Mouse (Mus musculus): ENCODE data around the gene Arhgef18.

Arhgef18 gene

GRCm38 (mm10) chr8:3451992-3452391 is 59.2 kb downstream of the Arhgef18 start:
- no peak for DNase-seq (ENCODE audit: low read depth, low spot score)

- no peak for DNase-seq (ENCODE audit: low read depth, low spot score)
Measured at GRCm38 (mm10) chr8:3463248-3463647, 70.4 kb downstream of the Arhgef18 start.

- peak; percentile 67 for DNase-seq (ENCODE audit: low read depth, low spot score)
Measured at GRCm38 (mm10) chr8:3464309-3464708, 71.5 kb downstream of the Arhgef18 start.

- peak; percentile 88 for DNase-seq (ENCODE audit: low read depth, low spot score)
Measured at GRCm38 (mm10) chr8:3467006-3467885, 74.4 kb downstream of the Arhgef18 start, which contains the start of gene Pex11g. Pex11g (minus strand) TSS chr8:3467680.

GRCm38 (mm10) chr8:3467886-3468545 is 75.2 kb downstream of the Arhgef18 start:
- no peak for DNase-seq (ENCODE audit: low read depth, low spot score)

- DNase-seq (ENCODE audit: low read depth, low spot score): peak; percentile 43
Measured at GRCm38 (mm10) chr8:3468838-3469237, 76.0 kb downstream of the Arhgef18 start.

GRCm38 (mm10) chr8:3470562-3470961 is 77.8 kb downstream of the Arhgef18 start, which contains the start of gene Tex45:
Tex45 (plus strand) TSS chr8:3470862.
- DNase-seq (ENCODE audit: low read depth, low spot score): no peak

- no peak for DNase-seq (ENCODE audit: low read depth, low spot score)
Measured at GRCm38 (mm10) chr8:3475715-3476429, 83.1 kb downstream of the Arhgef18 start.

- DNase-seq (ENCODE audit: low read depth, low spot score): no peak
Measured at GRCm38 (mm10) chr8:3480221-3480785, 87.5 kb downstream of the Arhgef18 start.

- DNase-seq (ENCODE audit: low read depth, low spot score): no peak
Measured at GRCm38 (mm10) chr8:3481605-3482004, 88.8 kb downstream of the Arhgef18 start.

- DNase-seq (ENCODE audit: low read depth, low spot score): no peak
Measured at GRCm38 (mm10) chr8:3482240-3482740, 89.5 kb downstream of the Arhgef18 start.

GRCm38 (mm10) chr8:3483546-3483945 is 90.7 kb downstream of the Arhgef18 start:
- DNase-seq (ENCODE audit: low read depth, low spot score): no peak

GRCm38 (mm10) chr8:3485192-3485591 is 92.4 kb downstream of the Arhgef18 start:
- DNase-seq (ENCODE audit: low read depth, low spot score): no peak

- peak; percentile 71 for DNase-seq (ENCODE audit: low read depth, low spot score)
Measured at GRCm38 (mm10) chr8:3492901-3493844, 100.4 kb downstream of the Arhgef18 start, which contains the start of gene Zfp358. Zfp358 (plus strand) TSS chr8:3493138.

GRCm38 (mm10) chr8:3493845-3494208 is 101.0 kb downstream of the Arhgef18 start:
- DNase-seq (ENCODE audit: low read depth, low spot score): no peak

GRCm38 (mm10) chr8:3495578-3496427 is 103.0 kb downstream of the Arhgef18 start:
- DNase-seq (ENCODE audit: low read depth, low spot score): no peak

GRCm38 (mm10) chr8:3496428-3496748 is 103.6 kb downstream of the Arhgef18 start:
- DNase-seq (ENCODE audit: low read depth, low spot score): no peak

- no peak for DNase-seq (ENCODE audit: low read depth, low spot score)
Measured at GRCm38 (mm10) chr8:3498583-3498982, 105.8 kb downstream of the Arhgef18 start.

GRCm38 (mm10) chr8:3499751-3500150 is 106.9 kb downstream of the Arhgef18 start:
- DNase-seq (ENCODE audit: low read depth, low spot score): no peak

Measured in CD4-positive, CD25-positive, alpha-beta regulatory T cell, adult 2 months (primary cell).